9 mouse cellular contexts compared by ENCODE assay signal in genomic region chr5:146846489-146846888, GRCm38 (mm10). TPM values are rescaled to one million over a fixed set of nuclear protein-coding genes. Genes with fewer than 3 reads are reported as not detected.
DNase-seq lines count a peak whose midpoint lies in the region; ATAC-seq and TF ChIP-seq lines count a peak whose summit lies in the region.
"Had no signal": no experiment of that assay in that cellular context is flagged by ENCODE, and none has a peak within 500 bp of the region (broad histone marks: within the 10 kb centered on the region; RNA-seq: fewer than 3 reads in every experiment).

No protein-coding gene starts in this region.

- H3K9me3 ChIP-seq in heart, embryonic 15.5 days (replicated peaks), result no peaks in the 10 kb centered on the region
- no peaks in the 10 kb centered on the region for H3K9me3 ChIP-seq in limb, embryonic 10.5 days (replicated peaks)
- H3K9me3 ChIP-seq: megakaryocyte, embryonic 14.5 days had no signal

- no peak for TF ChIP-seq POLR2A in lung, adult 2 months (IDR thresholded peaks at IDR 0.05; ENCODE audit: borderline replicate concordance, extremely low read depth, low read depth, low read length)
- TF ChIP-seq POLR2A in small intestine, adult 2 months (IDR thresholded peaks at IDR 0.05; ENCODE audit: low read depth, low read length), result no peak

- H3K4me3 ChIP-seq in lung, adult 2 months (replicated peaks; ENCODE audit: extremely low read depth, low read depth, low read length), result peak overlapping the region; percentile 21
- H3K4me3 ChIP-seq in heart, embryonic 15.5 days, result peak overlapping the region; percentile 59
- H3K4me3 ChIP-seq in limb, embryonic 10.5 days, result peak overlapping the region; percentile 70
- H3K4me3 ChIP-seq in small intestine, adult 2 months (ENCODE audit: low read depth, low read length), result peak overlapping the region; percentile 30; the same call in 1 of the 2 replicates

- 25% methylated on average over 2 of the region's 2 CpGs for WGBS in lung, adult 2 months
- WGBS in heart, embryonic 15.5 days, result 47% methylated on average over 2 of the region's 2 CpGs
- WGBS in limb, embryonic 10.5 days, result 70% methylated on average over 2 of the region's 2 CpGs
- WGBS in small intestine, adult 2 months, result 36% methylated on average over 2 of the region's 2 CpGs

- peaks cover 5% of the 10 kb centered on the region; the same call in 1 of the 2 replicates for H3K4me1 ChIP-seq in lung, adult 2 months (ENCODE audit: control insufficient read depth, insufficient read depth, low read length)
- peaks cover 20% of the 10 kb centered on the region for H3K4me1 ChIP-seq in heart, embryonic 15.5 days (replicated peaks)
- H3K4me1 ChIP-seq in limb, embryonic 10.5 days, result peaks cover 23% of the 10 kb centered on the region
- peaks cover 5% of the 10 kb centered on the region for H3K4me1 ChIP-seq in small intestine, adult 2 months (ENCODE audit: control insufficient read depth, insufficient read depth, insufficient read length, low read length)

- DNase-seq in lung, adult 2 months, result no peak
- no peak for DNase-seq in lung, postnatal 4 days
- DNase-seq in limb, embryonic 10.5 days (ENCODE audit: low spot score), result no peak
- no peak for DNase-seq in layer of hippocampus, postnatal 36 days
- no peak for DNase-seq in thymus, postnatal 14 days
- DNase-seq: thymus, adult 2 months had no signal

- no peak for TF ChIP-seq CTCF in lung, adult 2 months (IDR thresholded peaks at IDR 0.05; ENCODE audit: insufficient read depth, low read length)
- no peak for TF ChIP-seq CTCF in small intestine, adult 2 months (IDR thresholded peaks at IDR 0.05; ENCODE audit: extremely low read depth, insufficient read length, insufficient replicate concordance, low read depth, low read length)

- H3K36me3 ChIP-seq in heart, embryonic 15.5 days, result no peaks in the 10 kb centered on the region
- peaks cover 19% of the 10 kb centered on the region for H3K36me3 ChIP-seq in limb, embryonic 10.5 days
- H3K36me3 ChIP-seq in small intestine, adult 2 months (ENCODE audit: control insufficient read depth, insufficient read depth, low read length), result no peaks in the 10 kb centered on the region

- peaks cover 4% of the 10 kb centered on the region; the same call in 1 of the 2 replicates for H3K27me3 ChIP-seq in heart, embryonic 15.5 days
- H3K27me3 ChIP-seq in limb, embryonic 10.5 days (ENCODE audit: low read depth, poor library complexity, severe bottlenecking), result no peaks in the 10 kb centered on the region
- H3K27me3 ChIP-seq in small intestine, adult 2 months (ENCODE audit: control insufficient read depth, insufficient read depth, low read length), result no peaks in the 10 kb centered on the region

- H3K4me2 ChIP-seq in heart, embryonic 15.5 days, result peak overlapping the region; percentile 95

- H3K9ac ChIP-seq in heart, embryonic 15.5 days, result no peak overlapping the region

- no peak for ATAC-seq in heart, embryonic 15.5 days (replicated peaks; ENCODE audit: insufficient number of reproducible peaks, insufficient read depth, low FRiP score, low read depth)

- peak overlapping the region; percentile 26 for H3K27ac ChIP-seq in heart, embryonic 15.5 days
- no peak overlapping the region for H3K27ac ChIP-seq in limb, embryonic 10.5 days
- H3K27ac ChIP-seq in small intestine, adult 2 months (ENCODE audit: insufficient read depth, low read depth, low read length), result no peak overlapping the region

RNA-seq across cellular contexts. Expression of gene Rasl11a, which starts 1.6 kb away (rescaled TPM):
- 20.5 and 26.7 TPM in 2 replicates for polyA plus RNA-seq in lung, adult 2 months (2012; rRNA removed)
- polyA plus RNA-seq in heart, embryonic 15.5 days (2015; fragmentation: Nextera tagmentation; extraction: Ambion mirVana), result 11.5 and 13.4 TPM in 2 replicates
- 30.9 and 40.1 TPM in 2 replicates for polyA plus RNA-seq in limb, embryonic 10.5 days (2016; fragmentation: Nextera tagmentation; extraction: Ambion mirVana)
- polyA plus RNA-seq in small intestine, adult 2 months (2012; rRNA removed), result 5.8 TPM in 2 replicates
- 10 to 100 TPM; 15.1 to 16.7 TPM for total RNA-seq in layer of hippocampus, postnatal 36 days (2021)

RNA-seq across cellular contexts. Expression of gene Rpl21, which starts 13.8 kb away (rescaled TPM):
- polyA plus RNA-seq in lung, adult 2 months (2012; rRNA removed), result 43.4 and 72.0 TPM in 2 replicates
- polyA plus RNA-seq in heart, embryonic 15.5 days (2015; fragmentation: Nextera tagmentation; extraction: Ambion mirVana), result 288 and 325 TPM in 2 replicates
- 536 and 605 TPM in 2 replicates for polyA plus RNA-seq in limb, embryonic 10.5 days (2016; fragmentation: Nextera tagmentation; extraction: Ambion mirVana)
- polyA plus RNA-seq in small intestine, adult 2 months (2012; rRNA removed), result 15.6 and 16.3 TPM in 2 replicates
- 100 to 1,000 TPM; 185 to 197 TPM for total RNA-seq in layer of hippocampus, postnatal 36 days (2021)

RNA-seq across cellular contexts. Expression of gene Usp12, which starts 51.7 kb away (rescaled TPM):
- polyA plus RNA-seq in lung, adult 2 months (2012; rRNA removed), result 9.8 and 14.9 TPM in 2 replicates
- 9.0 and 10.8 TPM in 2 replicates for polyA plus RNA-seq in heart, embryonic 15.5 days (2015; fragmentation: Nextera tagmentation; extraction: Ambion mirVana)
- polyA plus RNA-seq in limb, embryonic 10.5 days (2016; fragmentation: Nextera tagmentation; extraction: Ambion mirVana), result 13.4 and 13.7 TPM in 2 replicates
- polyA plus RNA-seq in small intestine, adult 2 months (2012; rRNA removed), result 5.8 and 16.7 TPM in 2 replicates
- 10 to 100 TPM; 56.3 to 59.2 TPM for total RNA-seq in layer of hippocampus, postnatal 36 days (2021)
